ENCODE assay signal across 9 mouse cellular contexts in genomic region chr17:56808518-56808917, GRCm38 (mm10). TPM values are rescaled to one million over a fixed set of nuclear protein-coding genes. Genes with fewer than 3 reads are reported as not detected.
A peak's percentile ranks its signal among the peaks of the same experiment; 100 is the strongest.
DNase-seq lines count a peak whose midpoint lies in the region; ATAC-seq and TF ChIP-seq lines count a peak whose summit lies in the region.
"Had no signal": no experiment of that assay in that cellular context is flagged by ENCODE, and none has a peak within 500 bp of the region (broad histone marks: within the 10 kb centered on the region; RNA-seq: fewer than 3 reads in every experiment).

No protein-coding gene starts in this region.

- H3K4me1 ChIP-seq in MEL (ENCODE audit: control insufficient read depth in 1 of 2, insufficient read depth in 2 of 2, low read length in 2 of 2) = peaks cover 0 to 6% of the 10 kb centered on the region in 2 experiments; a peak in 1 of 4 replicates
- H3K4me1 ChIP-seq in hindbrain, embryonic 10.5 days (replicated peaks) = peaks cover 46% of the 10 kb centered on the region
- H3K4me1 ChIP-seq in lung, embryonic 14.5 days (ENCODE audit: insufficient read depth) = peaks cover 15% of the 10 kb centered on the region

- TF ChIP-seq EP300 in MEL (IDR thresholded peaks at IDR 0.05; ENCODE audit: low read depth in 1 of 2, low read length in 2 of 2) = no peak

- peak; percentile 74 for TF ChIP-seq RAD21 in MEL (IDR thresholded peaks at IDR 0.05; ENCODE audit: low read depth, low read length)

- TF ChIP-seq POLR2A in MEL (IDR thresholded peaks at IDR 0.05; ENCODE audit: control insufficient read depth in 1 of 2, insufficient read depth in 1 of 2, low read depth in 1 of 2, low read length in 2 of 2, poor library complexity in 1 of 2) = no peak

- no peak overlapping the region for H3K9ac ChIP-seq in MEL (ENCODE audit: control insufficient read depth, low read depth, low read length, poor library complexity, severe bottlenecking)
- H3K9ac ChIP-seq in lung, embryonic 14.5 days = no peak overlapping the region
- H3K9ac ChIP-seq: heart, embryonic 13.5 days had no signal

- peaks cover 0 to 3% of the 10 kb centered on the region in 2 experiments; a peak in 2 of 4 replicates for H3K36me3 ChIP-seq in MEL (ENCODE audit: control insufficient read depth in 1 of 2, insufficient read depth in 2 of 2, low read length in 2 of 2)
- peaks cover 13% of the 10 kb centered on the region for H3K36me3 ChIP-seq in hindbrain, embryonic 10.5 days
- no peaks in the 10 kb centered on the region for H3K36me3 ChIP-seq in lung, embryonic 14.5 days (ENCODE audit: insufficient read depth)

- no peak overlapping the region for H3K4me3 ChIP-seq in MEL (ENCODE audit: control insufficient read depth in 1 of 2, insufficient read depth in 1 of 2, low read depth in 2 of 2, low read length in 2 of 2)
- no peak overlapping the region for H3K4me3 ChIP-seq in hindbrain, embryonic 10.5 days
- H3K4me3 ChIP-seq in lung, embryonic 14.5 days (ENCODE audit: low read depth, low read length) = no peak overlapping the region
- H3K4me3 ChIP-seq: heart, embryonic 13.5 days had no signal

- H3K27me3 ChIP-seq in MEL (ENCODE audit: control insufficient read depth in 1 of 2, insufficient read depth in 2 of 2, low read length in 2 of 2) = no peaks in the 10 kb centered on the region
- peaks cover 33% of the 10 kb centered on the region for H3K27me3 ChIP-seq in hindbrain, embryonic 10.5 days (ENCODE audit: insufficient read depth, poor library complexity, severe bottlenecking)
- no peaks in the 10 kb centered on the region for H3K27me3 ChIP-seq in lung, embryonic 14.5 days (ENCODE audit: insufficient read depth, low read length)

- peak; percentile 41 to 72 (median 69) for TF ChIP-seq CTCF in MEL (IDR thresholded peaks at IDR 0.05 in 2 of 3, conservative IDR thresholded peaks at IDR 0.05 in 1 of 3; ENCODE audit: control insufficient read depth in 1 of 3, insufficient read depth in 1 of 3, low read depth in 2 of 3, low read length in 3 of 3, poor library complexity in 1 of 3, severe bottlenecking in 1 of 3)
- TF ChIP-seq CTCF in lung, embryonic 14.5 days (IDR thresholded peaks at IDR 0.05; ENCODE audit: low read depth) = peak; percentile 99

- H3K79me2 ChIP-seq in MEL (ENCODE audit: control insufficient read depth, insufficient read depth, low read length, poor library complexity) = no peaks in the 10 kb centered on the region

- peak; percentile 38 for DNase-seq in MEL (ENCODE audit: low read depth, low spot score)
- DNase-seq in cerebellum, adult 9-10 months = peak; percentile 79
- DNase-seq in frontal cortex, adult 2 months (ENCODE audit: extremely low spot score in 1 of 2, low spot score in 1 of 2) = peak; percentile 52 to 89
- peak; percentile 78 for DNase-seq in hindbrain, embryonic 10.5 days (ENCODE audit: low spot score)
- DNase-seq in layer of hippocampus, adult 9-10 months (ENCODE audit: low spot score) = peak; percentile 75
- DNase-seq in lung, embryonic 14.5 days = peak; percentile 92
- DNase-seq in thymus, adult 18-20 months = peak; percentile 26 to 38

- ATAC-seq in lung, embryonic 14.5 days (ENCODE audit: insufficient read depth) = peak; percentile 80
- ATAC-seq in neutrophil, adult 5-6 weeks (ENCODE audit: extremely low read depth, insufficient number of reproducible peaks, low FRiP score, poor library complexity, severe bottlenecking) = peak; percentile 47; the same call in 1 of the 2 replicates

- H3K9me3 ChIP-seq in MEL (replicated peaks; ENCODE audit: insufficient read depth, low read length) = no peaks in the 10 kb centered on the region
- no peaks in the 10 kb centered on the region for H3K9me3 ChIP-seq in hindbrain, embryonic 10.5 days
- no peaks in the 10 kb centered on the region for H3K9me3 ChIP-seq in lung, embryonic 14.5 days (ENCODE audit: low read depth, low read length)
- H3K9me3 ChIP-seq: heart, embryonic 13.5 days had no signal

- WGBS in hindbrain, embryonic 10.5 days = 10% methylated on average over 9 of the region's 9 CpGs
- 8% methylated on average over 9 of the region's 9 CpGs for WGBS in lung, embryonic 14.5 days

- H3K4me2 ChIP-seq in lung, embryonic 14.5 days = no peak overlapping the region
- H3K4me2 ChIP-seq: heart, embryonic 13.5 days had no signal

- H3K27ac ChIP-seq in MEL (ENCODE audit: control insufficient read depth, low read depth, low read length) = no peak overlapping the region
- no peak overlapping the region for H3K27ac ChIP-seq in hindbrain, embryonic 10.5 days
- H3K27ac ChIP-seq in lung, embryonic 14.5 days (ENCODE audit: low read depth) = no peak overlapping the region

TF ChIP-seq in MEL, 35 proteins besides CTCF, POLR2A, EP300 and RAD21:
- TF ChIP-seq USF2 (IDR thresholded peaks at IDR 0.05; ENCODE audit: borderline replicate concordance in 1 of 2, insufficient read depth in 1 of 2, low read depth in 1 of 2, low read length in 2 of 2) (no peak), SMC3 (IDR thresholded peaks at IDR 0.05; ENCODE audit: low read depth, low read length) (peak; percentile 60), ZC3H11A (IDR thresholded peaks at IDR 0.05; ENCODE audit: low read depth, low read length) (peak; percentile 25; the same call in 1 of the 2 replicates), MYB (IDR thresholded peaks at IDR 0.05; ENCODE audit: low read depth, low read length) (no peak)
TF ChIP-seq in MEL: peak in this region for 2.

RNA-seq across cellular contexts. Expression of gene Rfx2, which starts 22.3 kb away (rescaled TPM):
- total RNA-seq in MEL (2012; rRNA removed) = 7.5 and 8.7 TPM in 2 replicates
- polyA plus RNA-seq in MEL (2012; ENCODE audit: insufficient read depth in 1 of 2, insufficient read length in 2 of 2, low read depth in 1 of 2, low replicate concordance in 2 of 2, missing spikeins in 1 of 2) = 10 to 100 TPM in 1 of 2 experiments, not detected in 1; 29.2 TPM
- polyA plus RNA-seq in frontal cortex, adult 2 months (2012; rRNA removed) = 3.6 and 4.0 TPM in 2 replicates
- polyA plus RNA-seq in hindbrain, embryonic 10.5 days (2016; fragmentation: Nextera tagmentation; extraction: Ambion mirVana) = 10.9 and 13.8 TPM in 2 replicates
- polyA plus RNA-seq in lung, embryonic 14.5 days (2014; fragmentation: Nextera tagmentation; extraction: Ambion mirVana) = 4.3 and 4.8 TPM in 2 replicates
- 8.6 and 11.1 TPM in 2 replicates for total RNA-seq in neutrophil, adult 5-6 weeks (2017)

RNA-seq across cellular contexts. Expression of gene Prr22, which starts 38.5 kb away (rescaled TPM):
- 1.0 and 1.3 TPM in 2 replicates for total RNA-seq in MEL (2012; rRNA removed)
- 1 to 10 TPM in 1 of 2 experiments, not detected in 1; 5.5 TPM for polyA plus RNA-seq in MEL (2012; ENCODE audit: insufficient read depth in 1 of 2, insufficient read length in 2 of 2, low read depth in 1 of 2, low replicate concordance in 2 of 2, missing spikeins in 1 of 2)
- polyA plus RNA-seq in frontal cortex, adult 2 months (2012; rRNA removed) = 3.5 and 4.2 TPM in 2 replicates
- 1.3 TPM in 2 replicates for polyA plus RNA-seq in hindbrain, embryonic 10.5 days (2016; fragmentation: Nextera tagmentation; extraction: Ambion mirVana)
- 1.2 and 1.4 TPM in 2 replicates for polyA plus RNA-seq in lung, embryonic 14.5 days (2014; fragmentation: Nextera tagmentation; extraction: Ambion mirVana)
- 0.25 and 0.58 TPM in 2 replicates for total RNA-seq in neutrophil, adult 5-6 weeks (2017)

RNA-seq across cellular contexts. Expression of gene Dus3l, which starts 44.0 kb away (rescaled TPM):
- 34.1 and 38.9 TPM in 2 replicates for total RNA-seq in MEL (2012; rRNA removed)
- 10 to 100 TPM in 1 of 2 experiments, not detected in 1; 70.5 TPM for polyA plus RNA-seq in MEL (2012; ENCODE audit: insufficient read depth in 1 of 2, insufficient read length in 2 of 2, low read depth in 1 of 2, low replicate concordance in 2 of 2, missing spikeins in 1 of 2)
- polyA plus RNA-seq in frontal cortex, adult 2 months (2012; rRNA removed) = 145 and 149 TPM in 2 replicates
- 44.1 and 47.6 TPM in 2 replicates for polyA plus RNA-seq in hindbrain, embryonic 10.5 days (2016; fragmentation: Nextera tagmentation; extraction: Ambion mirVana)
- polyA plus RNA-seq in lung, embryonic 14.5 days (2014; fragmentation: Nextera tagmentation; extraction: Ambion mirVana) = 40.5 and 42.3 TPM in 2 replicates
- 25.9 and 27.0 TPM in 2 replicates for total RNA-seq in neutrophil, adult 5-6 weeks (2017)

RNA-seq across cellular contexts. Expression of gene Nrtn, which starts 51.2 kb away (rescaled TPM):
- total RNA-seq in MEL (2012; rRNA removed) = 5.6 and 10.9 TPM in 2 replicates
- polyA plus RNA-seq in MEL (2012; ENCODE audit: insufficient read depth in 1 of 2, insufficient read length in 2 of 2, low read depth in 1 of 2, low replicate concordance in 2 of 2, missing spikeins in 1 of 2) = 10 to 100 TPM in 1 of 2 experiments, not detected in 1; 11.8 TPM
- polyA plus RNA-seq in frontal cortex, adult 2 months (2012; rRNA removed) = 5.9 and 7.4 TPM in 2 replicates
- polyA plus RNA-seq in hindbrain, embryonic 10.5 days (2016; fragmentation: Nextera tagmentation; extraction: Ambion mirVana) = 4.4 and 5.1 TPM in 2 replicates
- 9.5 and 12.1 TPM in 2 replicates for polyA plus RNA-seq in lung, embryonic 14.5 days (2014; fragmentation: Nextera tagmentation; extraction: Ambion mirVana)
- total RNA-seq in neutrophil, adult 5-6 weeks (2017) = not detected in 2 replicates

Comparison
In these comparisons a context has a peak if more than half of its experiments do, and no peak if none do; other contexts are left out.
1. DNase-seq: peak in every context shown above with its lines; median percentile 92 in lung, embryonic 14.5 days; 79 in cerebellum, adult 9-10 months; 78 in hindbrain, embryonic 10.5 days; 75 in layer of hippocampus, adult 9-10 months; 70 in frontal cortex, adult 2 months; 38 in MEL; 32 in thymus, adult 18-20 months.